Mouse (Mus musculus) lung, adult 2 months (tissue): ENCODE measurements around the gene Ect2.

ENCODE experiments used
- CTCF ChIP-seq: fragments of 200-500 bp; IDR thresholded peaks from 2 replicates; pipeline ENCODE4 v1.5.1; 2011; ENCODE audit warnings: mild to moderate bottlenecking, low read length, control low read depth; ENCODE audit not compliant: insufficient read depth
- POLR2A ChIP-seq: fragments of 200-500 bp; IDR thresholded peaks from 2 replicates; pipeline ENCODE4 v1.6.1; 2011; ENCODE audit warnings: low read depth, mild to moderate bottlenecking, control low read depth, low read length, borderline replicate concordance; ENCODE audit errors: extremely low read depth

- TF ChIP-seq CTCF (no peak), POLR2A (no peak)
Measured at GRCm38 (mm10) chr3:27195573-27196227, 42.0 kb upstream of the Ect2 start.
